Mouse (Mus musculus) cerebellum, adult 9-10 months (tissue): Measurements from ENCODE around the gene Iqcd.

Source experiments
- DNase-seq: peaks from one replicate; pipeline ENCODE4 v3.0.0; 2022

Iqcd gene

GRCm38 (mm10) chr5:120605688-120606087 is 16.9 kb downstream of the Iqcd start:
- peak; percentile 94 for DNase-seq

- DNase-seq: peak; percentile 55
Measured at GRCm38 (mm10) chr5:120606590-120607200, 17.9 kb downstream of the Iqcd start.

- DNase-seq: peak; percentile 36
Measured at GRCm38 (mm10) chr5:120607335-120607734, 18.5 kb downstream of the Iqcd start.

- DNase-seq: peak; percentile 63
Measured at GRCm38 (mm10) chr5:120609246-120609775, 20.5 kb downstream of the Iqcd start.

GRCm38 (mm10) chr5:120610906-120611305 is 22.1 kb downstream of the Iqcd start:
- DNase-seq: peak; percentile 73

GRCm38 (mm10) chr5:120611416-120611815 is 22.6 kb downstream of the Iqcd start:
- DNase-seq: no peak

- peak; percentile 100 for DNase-seq
Measured at GRCm38 (mm10) chr5:120612442-120612821, 23.6 kb downstream of the Iqcd start, which contains the start of the genes Rita1 and Ddx54. Gene Rita1 (minus strand): TSS chr5:120612589. Gene Ddx54 (plus strand): TSS chr5:120612739.

- DNase-seq: peak; percentile 95
Measured at GRCm38 (mm10) chr5:120612822-120613604, 24.2 kb downstream of the Iqcd start.

GRCm38 (mm10) chr5:120615903-120616302 is 27.1 kb downstream of the Iqcd start:
- DNase-seq: peak; percentile 72

- peak; percentile 20 for DNase-seq
Measured at GRCm38 (mm10) chr5:120618778-120619177, 30.0 kb downstream of the Iqcd start.

GRCm38 (mm10) chr5:120619201-120619600 is 30.4 kb downstream of the Iqcd start:
- peak; percentile 69 for DNase-seq

- DNase-seq: peak; percentile 80
Measured at GRCm38 (mm10) chr5:120620375-120621077, 31.7 kb downstream of the Iqcd start.

- peak; percentile 10 for DNase-seq
Measured at GRCm38 (mm10) chr5:120621078-120621765, 32.4 kb downstream of the Iqcd start.

- DNase-seq: peak; percentile 10
Measured at GRCm38 (mm10) chr5:120621846-120622197, 33.0 kb downstream of the Iqcd start.

GRCm38 (mm10) chr5:120622198-120622851 is 33.5 kb downstream of the Iqcd start:
- DNase-seq: peak; percentile 19

- DNase-seq: no peak
Measured at GRCm38 (mm10) chr5:120624427-120624826, 35.6 kb downstream of the Iqcd start.

GRCm38 (mm10) chr5:120626399-120626798 is 37.6 kb downstream of the Iqcd start:
- DNase-seq: no peak

- DNase-seq: no peak
Measured at GRCm38 (mm10) chr5:120627515-120628300, 38.9 kb downstream of the Iqcd start.

GRCm38 (mm10) chr5:120628624-120629023 is 39.8 kb downstream of the Iqcd start:
- DNase-seq: no peak

GRCm38 (mm10) chr5:120631128-120631527 is 42.3 kb downstream of the Iqcd start:
- no peak for DNase-seq

- DNase-seq: no peak
Measured at GRCm38 (mm10) chr5:120631892-120632291, 43.1 kb downstream of the Iqcd start.
